Mouse (Mus musculus) megakaryocyte, embryonic 14.5 days (primary cell): ENCODE data around the gene Tenm4.

Source experiments
- FLI1 ChIP-seq: IDR thresholded peaks from 2 replicates; pipeline ENCODE4 v1.6.1; 2012; ENCODE audit warnings: low read length, inconsistent platforms, mixed read lengths
- GATA1 ChIP-seq: IDR thresholded peaks from 3 replicates; pipeline ENCODE4 v1.6.1; 2012; ENCODE audit warnings: mixed read lengths, low read length, inconsistent platforms, borderline replicate concordance

DNA sequence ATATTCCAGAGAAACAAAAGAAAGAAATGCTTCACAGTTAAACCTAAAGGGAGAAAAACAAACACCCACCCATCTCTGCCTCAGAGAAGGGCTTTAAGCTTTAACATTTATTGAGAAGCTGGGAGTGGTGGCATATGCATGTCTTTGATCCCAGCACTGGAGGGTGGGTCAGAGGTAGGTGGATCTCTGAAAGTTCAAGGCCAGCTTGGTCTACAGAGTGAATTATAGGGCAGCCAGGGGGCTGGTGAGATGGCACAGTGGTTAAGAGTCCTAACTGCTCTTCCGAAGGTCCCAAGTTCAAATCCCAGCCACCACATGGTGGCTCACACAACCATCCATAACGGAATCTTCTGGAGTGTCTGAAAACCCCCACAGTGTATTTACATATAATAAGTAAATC, 581.7 kb downstream of the Tenm4 start:
- TF ChIP-seq GATA1 (no peak), FLI1 (no peak)
